In genomic region chr10:5439802-5440350, GRCm38 (mm10) we compare ENCODE assay signal across 16 mouse cellular contexts.
DNase-seq lines count a peak whose midpoint lies in the region; ATAC-seq lines count a peak whose summit lies in the region.
"Had no signal": no experiment of that assay in that cellular context is flagged by ENCODE, and none has a peak within 500 bp of the region (broad histone marks: within the 10 kb centered on the region; RNA-seq: fewer than 3 reads in every experiment).

No protein-coding gene starts in this region.

- DNase-seq in retina, embryonic 14.5 days (ENCODE audit: low spot score) = peak; percentile 24
- no peak for DNase-seq in retina, postnatal 1 day
- peak; percentile 69 to 75 for DNase-seq in cerebellum, postnatal 25 days
- no peak for DNase-seq in embryo, embryonic 11 days
- DNase-seq in heart, postnatal 14 days = no peak
- DNase-seq: adrenal gland, postnatal 10 days; kidney, adult 11 months; kidney, postnatal 10 days; liver, postnatal 0 days; right cerebral cortex, postnatal 14 days; thymus, postnatal 36 days had no signal

- H3K27ac ChIP-seq in hindbrain, embryonic 13.5 days = no peak overlapping the region
- no peak overlapping the region for H3K27ac ChIP-seq in hindbrain, embryonic 12.5 days
- H3K27ac ChIP-seq: limb, embryonic 15.5 days; macrophage had no signal

- peak; percentile 46; the same call in 1 of the 2 replicates for ATAC-seq in hindbrain, embryonic 13.5 days (ENCODE audit: low FRiP score)
- no peak for ATAC-seq in hindbrain, embryonic 12.5 days (ENCODE audit: low FRiP score)
- ATAC-seq: liver, postnatal 0 days had no signal

- no peaks in the 10 kb centered on the region for H3K9me3 ChIP-seq in hindbrain, embryonic 13.5 days
- no peaks in the 10 kb centered on the region for H3K9me3 ChIP-seq in hindbrain, embryonic 12.5 days (replicated peaks)
- H3K9me3 ChIP-seq: heart, embryonic 12.5 days; limb, embryonic 15.5 days had no signal

- no peak overlapping the region for H3K9ac ChIP-seq in hindbrain, embryonic 13.5 days
- no peak overlapping the region for H3K9ac ChIP-seq in hindbrain, embryonic 12.5 days
- H3K9ac ChIP-seq: heart, embryonic 12.5 days; limb, embryonic 15.5 days; liver, postnatal 0 days had no signal

- intact Hi-C loops in heart, postnatal 14 days (cut with DNase I) = no loop called here

- no peak overlapping the region for H3K4me2 ChIP-seq in hindbrain, embryonic 13.5 days
- H3K4me2 ChIP-seq in hindbrain, embryonic 12.5 days (replicated peaks) = no peak overlapping the region
- H3K4me2 ChIP-seq: heart, embryonic 12.5 days; limb, embryonic 15.5 days had no signal

- no peaks in the 10 kb centered on the region for H3K36me3 ChIP-seq in hindbrain, embryonic 13.5 days
- no peaks in the 10 kb centered on the region for H3K36me3 ChIP-seq in hindbrain, embryonic 12.5 days
- H3K36me3 ChIP-seq: heart, embryonic 12.5 days; limb, embryonic 15.5 days had no signal

- no peaks in the 10 kb centered on the region for H3K27me3 ChIP-seq in hindbrain, embryonic 13.5 days
- no peaks in the 10 kb centered on the region for H3K27me3 ChIP-seq in hindbrain, embryonic 12.5 days
- H3K27me3 ChIP-seq: heart, embryonic 12.5 days; limb, embryonic 15.5 days had no signal

- 42% methylated on average over 2 of the region's 2 CpGs for WGBS in hindbrain, embryonic 13.5 days
- 55% methylated on average over 2 of the region's 2 CpGs for WGBS in hindbrain, embryonic 12.5 days

- H3K4me1 ChIP-seq in hindbrain, embryonic 13.5 days (replicated peaks) = 0 out of 2 replicates have a peak, but pooled peaks cover 3% of the 10 kb centered on the region
- no peaks in the 10 kb centered on the region for H3K4me1 ChIP-seq in hindbrain, embryonic 12.5 days
- H3K4me1 ChIP-seq: heart, embryonic 12.5 days; limb, embryonic 15.5 days had no signal

- no peak overlapping the region for H3K4me3 ChIP-seq in hindbrain, embryonic 13.5 days
- no peak overlapping the region for H3K4me3 ChIP-seq in hindbrain, embryonic 12.5 days
- H3K4me3 ChIP-seq: heart, embryonic 12.5 days; limb, embryonic 15.5 days had no signal

Comparison
In these comparisons a context has a peak if more than half of its experiments do, and no peak if none do; other contexts are left out.
1. DNase-seq: peak in retina, embryonic 14.5 days (single experiment) and cerebellum, postnatal 25 days (2 of 2); none in retina, postnatal 1 day (single experiment), embryo, embryonic 11 days (single experiment) and heart, postnatal 14 days (0 of 2).